Mouse (Mus musculus) kidney, embryonic 16.5 days (tissue): ENCODE results near the gene Vmn2r83. TPM values are rescaled to one million over a fixed set of nuclear protein-coding genes. Genes with fewer than 3 reads are reported as not detected.
"Not testable (repeated sequence)": the region's sequence is repeated elsewhere in the genome, so short reads cannot be mapped to it uniquely, and the experiment has no call there.

ENCODE experiments used
- ATAC-seq: fragments of 200-750 bp; cut with Nextera tagmentation; 2 replicates; pipeline ENCODE4 v1.8.0; 2017; ENCODE audit warnings: moderate TSS enrichment; ENCODE audit not compliant: low FRiP score, low TSS enrichment
- H3K27ac ChIP-seq: fragments of 300-500 bp; sonication (generic); 2 replicates; pipeline ENCODE4 v1.5.1; 2014; ENCODE audit warnings: low read length
- H3K27me3 ChIP-seq: fragments of 300-500 bp; sonication (generic); 2 replicates; pipeline ENCODE4 v1.6.1; 2014; ENCODE audit warnings: low read length, control low read depth, mixed read lengths; ENCODE audit not compliant: insufficient read depth
- H3K36me3 ChIP-seq: fragments of 300-500 bp; sonication (generic); 2 replicates; pipeline ENCODE4 v1.6.1; 2014; ENCODE audit warnings: low read length, control low read depth, mixed read lengths; ENCODE audit not compliant: insufficient read depth
- H3K4me1 ChIP-seq: fragments of 300-500 bp; sonication (generic); 2 replicates; pipeline ENCODE4 v1.6.1; 2014; ENCODE audit warnings: low read length, control low read depth, mixed read lengths; ENCODE audit not compliant: insufficient read depth
- H3K4me2 ChIP-seq: fragments of 300-500 bp; sonication (generic); replicated peaks from 2 replicates; pipeline ENCODE4 v1.6.1; 2014; ENCODE audit warnings: low read depth, low read length
- H3K4me3 ChIP-seq: fragments of 300-500 bp; sonication (generic); 2 replicates; pipeline ENCODE4 v1.5.1; 2014; ENCODE audit warnings: mild to moderate bottlenecking, low read length
- H3K9ac ChIP-seq: fragments of 300-500 bp; sonication (generic); replicated peaks from 2 replicates; pipeline ENCODE4 v1.6.1; 2014; ENCODE audit warnings: low read length
- H3K9me3 ChIP-seq: fragments of 300-500 bp; sonication (generic); 2 replicates; pipeline ENCODE4 v1.6.1; 2016; ENCODE audit warnings: low read length, control low read depth
- WGBS: fragments of 180-500 bp; shearing (Covaris S2); extraction: QIAGEN DNeasy Blood & Tissue Kit; methylation state at CpG from one replicate; pipeline ENCODE4 v1.1.7; 2014; 5-methylcytosine and 5-hydroxymethylcytosine counted together
- polyA plus RNA-seq: library from polyadenylated mRNA; unstranded; fragments of >200 nt; fragmentation: Nextera tagmentation; extraction: Ambion mirVana; gene quantifications from 2 replicates; pipeline ENCODE4 v1.2.1, GENCODE M21; 2015

Gene Vmn2r83
- polyA plus RNA-seq, result not detected in 2 replicates

- Histone ChIP-seq H3K27me3 (0 out of 2 replicates have a peak, but pooled peaks cover 3% of the 10 kb centered on the region), H3K9me3 (no peaks in the 10 kb centered on the region), H3K4me3 (no peak within 1 kb of the TSS), H3K27ac (no peak within 1 kb of the TSS), H3K4me2 (no peak within 1 kb of the TSS), H3K4me1 (no peaks in the 10 kb centered on the region), H3K9ac (no peak within 1 kb of the TSS), H3K36me3 (no peaks in the 10 kb centered on the region)
- ATAC-seq, result no peak
Measured at GRCm38 (mm10) chr10:79468431-79468830, at the start of gene Vmn2r83. Gene Vmn2r83, plus strand, starts transcription at chr10:79468731.

- 91% methylated on average over 23 of the region's 23 CpGs for WGBS
- not testable (repeated sequence) for H3K36me3 ChIP-seq, H3K9ac ChIP-seq, H3K4me3 ChIP-seq, H3K27ac ChIP-seq, H3K4me1 ChIP-seq, H3K9me3 ChIP-seq, H3K4me2 ChIP-seq, H3K27me3 ChIP-seq, ATAC-seq
Measured at GRCm38 (mm10) chr10:79435141-79435820, 33.2 kb upstream of the Vmn2r83 start.

GRCm38 (mm10) chr10:79495886-79496285 is 27.4 kb downstream of the Vmn2r83 start:
- no peak overlapping the region for H3K9ac ChIP-seq
- H3K4me2 ChIP-seq, result no peak overlapping the region
- no peaks in the 10 kb centered on the region for H3K27me3 ChIP-seq
- WGBS, result 57% methylated on average over 3 of the region's 3 CpGs
- ATAC-seq, result no peak
- peaks cover 2% of the 10 kb centered on the region; the same call in 1 of the 2 replicates for H3K9me3 ChIP-seq
- no peaks in the 10 kb centered on the region for H3K36me3 ChIP-seq
- H3K4me3 ChIP-seq, result no peak overlapping the region
- H3K27ac ChIP-seq, result no peak overlapping the region
- H3K4me1 ChIP-seq, result no peaks in the 10 kb centered on the region

GRCm38 (mm10) chr10:79496701-79497288 is 28.3 kb downstream of the Vmn2r83 start:
- no peak overlapping the region for H3K4me3 ChIP-seq
- H3K4me2 ChIP-seq, result no peak overlapping the region
- H3K27me3 ChIP-seq, result no peaks in the 10 kb centered on the region
- H3K27ac ChIP-seq, result no peak overlapping the region
- H3K4me1 ChIP-seq, result no peaks in the 10 kb centered on the region
- peaks cover 2% of the 10 kb centered on the region; the same call in 1 of the 2 replicates for H3K9me3 ChIP-seq
- WGBS, result 36% methylated on average over 2 of the region's 2 CpGs
- no peak for ATAC-seq
- H3K9ac ChIP-seq, result no peak overlapping the region
- H3K36me3 ChIP-seq, result no peaks in the 10 kb centered on the region

GRCm38 (mm10) chr10:79502830-79503644 is 34.5 kb downstream of the Vmn2r83 start:
- WGBS, result 54% methylated on average over 6 of the region's 6 CpGs
- Histone ChIP-seq H3K4me3 (no peak overlapping the region), H3K36me3 (no peaks in the 10 kb centered on the region), H3K4me1 (no peaks in the 10 kb centered on the region), H3K4me2 (no peak overlapping the region), H3K27me3 (no peaks in the 10 kb centered on the region), H3K9ac (no peak overlapping the region), H3K27ac (no peak overlapping the region), H3K9me3 (peaks cover 2% of the 10 kb centered on the region; the same call in 1 of the 2 replicates)
- no peak for ATAC-seq

- Histone ChIP-seq H3K27ac (no peak overlapping the region), H3K9me3 (no peaks in the 10 kb centered on the region), H3K9ac (no peak overlapping the region), H3K4me3 (no peak overlapping the region), H3K4me1 (no peaks in the 10 kb centered on the region), H3K27me3 (no peaks in the 10 kb centered on the region), H3K4me2 (no peak overlapping the region), H3K36me3 (no peaks in the 10 kb centered on the region)
- no peak for ATAC-seq
- WGBS, result 87% methylated on average over 2 of the region's 2 CpGs
Measured at GRCm38 (mm10) chr10:79506709-79507108, 38.2 kb downstream of the Vmn2r83 start.

GRCm38 (mm10) chr10:79524433-79524832 is 55.9 kb downstream of the Vmn2r83 start:
- no peaks in the 10 kb centered on the region for H3K4me1 ChIP-seq
- H3K9ac ChIP-seq, result no peak overlapping the region
- H3K4me3 ChIP-seq, result no peak overlapping the region
- no peak overlapping the region for H3K27ac ChIP-seq
- no peak overlapping the region for H3K4me2 ChIP-seq
- H3K27me3 ChIP-seq, result no peaks in the 10 kb centered on the region
- H3K9me3 ChIP-seq, result no peaks in the 10 kb centered on the region
- WGBS, result 93% methylated on average over 1 of the region's 1 CpGs
- peaks cover 7% of the 10 kb centered on the region; the same call in 1 of the 2 replicates for H3K36me3 ChIP-seq
- ATAC-seq, result no peak

GRCm38 (mm10) chr10:79525456-79526325 is 57.2 kb downstream of the Vmn2r83 start:
- H3K4me2 ChIP-seq, result no peak overlapping the region
- peaks cover 10% of the 10 kb centered on the region; the same call in 1 of the 2 replicates for H3K36me3 ChIP-seq
- no peak overlapping the region for H3K9ac ChIP-seq
- H3K27me3 ChIP-seq, result no peaks in the 10 kb centered on the region
- ATAC-seq, result no peak
- 94% methylated on average over 8 of the region's 8 CpGs for WGBS
- no peak overlapping the region for H3K4me3 ChIP-seq
- no peaks in the 10 kb centered on the region for H3K4me1 ChIP-seq
- H3K9me3 ChIP-seq, result no peaks in the 10 kb centered on the region
- no peak overlapping the region for H3K27ac ChIP-seq

GRCm38 (mm10) chr10:79526661-79527452 is 58.3 kb downstream of the Vmn2r83 start:
- no peaks in the 10 kb centered on the region for H3K9me3 ChIP-seq
- H3K4me2 ChIP-seq, result no peak overlapping the region
- no peak for ATAC-seq
- H3K9ac ChIP-seq, result no peak overlapping the region
- peaks cover 10% of the 10 kb centered on the region; the same call in 1 of the 2 replicates for H3K36me3 ChIP-seq
- no peak overlapping the region for H3K27ac ChIP-seq
- H3K4me1 ChIP-seq, result no peaks in the 10 kb centered on the region
- no peak overlapping the region for H3K4me3 ChIP-seq
- no peaks in the 10 kb centered on the region for H3K27me3 ChIP-seq
- 85% methylated on average over 12 of the region's 12 CpGs for WGBS
